Mouse (Mus musculus): ENCODE measurements around the gene Slc2a12.

Slc2a12 gene

DNA sequence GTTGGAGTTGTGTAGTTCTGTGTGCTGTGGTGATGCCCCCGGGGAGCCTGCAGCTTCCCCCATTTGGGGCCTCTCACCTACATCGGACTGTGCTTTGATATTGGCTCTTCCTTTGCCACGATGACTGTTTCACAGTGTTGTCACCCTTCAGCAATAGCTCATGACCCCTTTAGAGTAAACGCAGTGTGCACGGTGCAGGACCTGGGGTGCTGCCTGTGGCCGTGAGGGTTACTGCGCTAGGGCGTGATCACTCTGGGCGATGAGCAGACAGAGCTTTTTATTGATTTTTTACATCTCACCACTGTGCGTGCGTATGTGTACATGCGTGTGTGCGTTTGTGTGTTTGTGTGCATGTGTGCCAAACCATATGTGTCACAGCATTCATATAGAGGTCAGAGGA is 23.7 kb downstream of the Slc2a12 start:
- no peak for DNase-seq

DNA sequence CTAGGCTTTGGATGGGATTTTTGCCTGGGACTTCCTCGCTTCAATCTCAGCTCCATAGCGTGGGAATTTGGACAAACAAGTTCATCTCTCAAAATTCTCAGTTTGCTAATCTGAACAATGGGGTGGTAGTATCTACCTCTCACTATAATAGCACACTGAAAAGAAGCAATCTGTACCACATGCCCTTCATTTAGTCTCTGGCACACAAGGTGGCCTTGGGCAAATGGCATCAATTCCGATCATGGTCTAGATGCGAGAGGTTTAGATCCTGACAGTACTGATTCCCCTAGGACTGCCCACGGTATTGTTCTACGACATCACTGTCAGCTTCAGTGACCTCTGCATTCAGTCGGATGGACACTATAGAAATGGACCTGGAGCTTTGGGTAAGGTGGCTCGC is 29.4 kb downstream of the Slc2a12 start:
- DNase-seq, result no peak

- no peak for DNase-seq
These were observed 31.2 kb downstream of the Slc2a12 start for GRCm38 (mm10) chr10:22675848-22676630.

DNA sequence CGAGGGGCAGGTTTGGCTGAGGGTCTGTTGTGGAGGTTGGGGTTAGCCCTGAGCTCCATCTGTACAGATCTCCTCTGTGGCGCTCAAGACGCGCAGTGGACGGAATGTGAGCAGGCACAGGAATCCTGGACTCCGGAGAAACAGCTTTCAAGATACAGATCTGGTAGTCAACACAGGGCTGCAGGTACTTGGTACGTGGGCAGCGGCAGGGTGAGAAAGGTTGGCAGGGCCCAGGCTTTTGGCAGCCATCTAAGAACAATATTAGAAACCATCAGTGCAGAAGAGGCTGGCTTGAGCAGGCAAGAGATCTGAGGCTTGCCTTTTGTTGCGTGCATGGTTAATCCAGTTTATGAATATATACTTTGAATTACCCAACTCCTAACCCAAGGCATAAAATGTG is 51.4 kb downstream of the Slc2a12 start:
- no peak for DNase-seq

DNA sequence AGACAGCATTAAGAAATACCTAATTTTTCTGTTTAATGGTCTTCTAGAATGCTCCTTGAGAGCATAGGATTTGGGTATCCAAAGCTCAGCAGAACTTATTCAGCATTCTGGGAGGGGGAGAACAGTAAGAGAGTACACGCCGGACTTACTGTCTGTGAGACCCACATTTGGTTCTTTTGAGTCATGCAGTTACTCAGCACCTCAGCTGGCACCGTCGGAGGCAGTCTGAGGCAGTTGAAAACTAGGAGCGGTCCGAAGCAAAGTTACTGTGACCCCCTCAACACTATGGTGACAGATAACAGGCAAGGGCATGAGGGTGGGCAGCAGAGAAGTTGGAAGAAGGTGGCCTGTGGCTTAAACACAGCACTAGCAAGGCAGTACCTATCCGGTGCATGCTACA is 52.1 kb downstream of the Slc2a12 start:
- DNase-seq, result no peak

- DNase-seq, result no peak
These were observed 53.5 kb downstream of the Slc2a12 start for GRCm38 (mm10) chr10:22698158-22698953.

DNA sequence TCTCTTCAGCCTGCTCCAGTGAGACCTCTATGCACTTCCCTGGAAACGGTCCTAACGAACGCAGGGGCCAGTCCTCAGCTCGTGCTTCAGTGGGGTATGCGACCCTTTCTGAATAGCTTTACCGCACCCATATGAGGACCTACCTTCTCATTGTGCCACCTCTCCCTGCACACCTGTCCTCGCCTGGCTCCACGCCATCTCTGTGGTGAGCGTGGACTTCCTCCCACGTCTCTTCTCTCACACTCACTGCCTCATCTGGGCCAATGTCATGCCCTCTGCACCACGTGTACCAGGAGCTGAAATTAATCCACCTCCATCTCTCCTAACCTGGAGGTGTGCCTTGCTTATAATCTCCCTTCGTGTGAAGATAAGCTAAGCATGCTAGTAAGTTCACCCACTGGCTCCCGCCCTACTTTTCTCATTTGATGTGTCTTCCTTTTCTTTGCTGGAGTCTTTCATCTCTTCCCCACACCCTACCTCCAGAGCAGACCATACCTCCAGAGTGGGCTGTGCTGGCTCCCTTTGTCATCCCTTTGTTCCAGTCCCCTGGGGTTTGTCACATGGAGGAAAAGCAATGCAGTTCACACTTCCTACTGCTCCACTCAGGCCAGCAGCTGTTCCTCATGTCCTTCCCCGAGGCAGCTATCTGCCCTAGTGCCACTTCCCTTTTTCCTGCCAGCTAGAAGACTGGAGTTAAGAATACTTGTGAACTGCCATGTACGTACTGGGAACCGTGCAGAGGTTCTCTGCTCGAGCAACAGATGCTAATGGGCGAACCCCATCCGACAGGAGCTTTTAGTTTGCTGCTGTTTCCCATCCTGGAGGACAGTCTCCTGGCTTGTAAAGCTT is 54.9 kb downstream of the Slc2a12 start:
- no peak for DNase-seq

GRCm38 (mm10) chr10:22700773-22701172 is 56.0 kb downstream of the Slc2a12 start:
- DNase-seq, result no peak

- DNase-seq, result peak; percentile 61
These were observed 56.9 kb downstream of the Slc2a12 start for GRCm38 (mm10) chr10:22701485-22702315.

DNA sequence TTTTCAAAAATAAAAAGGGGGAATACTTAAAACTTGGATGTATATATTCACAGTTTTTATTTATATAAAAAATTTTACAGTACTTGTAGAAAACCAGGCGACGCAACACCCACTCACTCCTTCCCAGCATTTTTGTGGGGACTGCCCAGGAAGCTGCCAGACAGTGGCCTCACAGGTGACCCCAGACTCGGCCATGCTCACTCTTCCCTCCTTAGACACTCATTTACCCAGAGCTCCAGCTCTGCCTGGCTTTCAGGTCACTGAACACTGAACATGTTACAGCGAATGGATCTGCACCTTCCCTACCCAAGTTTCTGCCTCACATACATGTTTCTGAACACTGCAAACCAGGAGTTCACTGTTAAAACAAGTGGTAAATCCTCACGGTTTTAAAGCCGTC is 59.0 kb downstream of the Slc2a12 start:
- no peak for DNase-seq

- no peak for DNase-seq
These were observed 63.5 kb downstream of the Slc2a12 start for GRCm38 (mm10) chr10:22708190-22708843.

DNA sequence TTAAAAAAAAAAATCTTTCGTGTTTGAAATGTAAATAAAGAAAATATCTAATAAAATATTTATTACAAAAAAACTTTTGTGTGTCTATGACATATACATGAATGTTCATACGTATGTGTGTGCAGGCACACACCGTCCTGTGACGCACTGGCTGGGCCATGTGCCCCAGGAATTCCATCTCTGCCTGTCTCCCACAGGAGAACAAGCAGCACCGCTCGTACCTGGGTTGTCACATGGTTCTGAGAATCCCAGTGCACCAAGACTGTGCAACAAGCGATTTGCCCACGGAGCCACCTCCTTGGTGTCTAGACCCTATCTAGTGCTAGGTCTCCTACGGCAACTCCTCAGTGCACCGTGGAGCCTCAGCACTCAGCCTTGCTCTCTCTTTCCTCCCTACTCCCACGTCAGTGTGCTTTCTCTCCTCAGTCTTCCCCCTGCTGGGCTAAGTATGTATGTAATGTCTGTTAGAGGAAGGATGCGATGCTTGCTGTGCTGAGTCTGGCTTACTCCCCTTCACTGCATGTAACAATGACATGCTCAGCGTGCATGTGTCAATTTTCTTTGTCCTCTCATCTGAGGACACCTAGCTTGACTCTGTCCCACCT is 65.5 kb downstream of the Slc2a12 start:
- DNase-seq, result no peak

DNA sequence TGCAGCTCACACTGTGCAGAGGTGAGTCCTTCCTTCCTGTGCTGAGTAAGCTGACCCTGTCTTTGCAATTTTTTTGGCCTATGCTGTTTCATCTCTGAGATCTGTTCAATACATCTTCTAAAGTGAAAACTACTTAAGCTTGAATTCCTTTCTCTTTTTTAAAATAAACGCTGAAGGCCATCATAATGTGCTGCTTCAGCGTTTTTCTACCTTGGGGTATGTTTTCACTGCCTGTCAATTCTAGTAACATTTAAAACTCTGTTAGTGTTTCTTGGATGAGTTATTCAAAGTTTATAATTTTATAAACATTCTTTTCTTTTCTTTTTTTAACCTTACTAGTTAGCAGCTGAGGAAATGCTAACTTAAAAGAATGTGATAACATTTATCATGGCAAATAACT is 68.1 kb downstream of the Slc2a12 start:
- DNase-seq, result no peak

- peak; percentile 51 for DNase-seq
These were observed 69.7 kb downstream of the Slc2a12 start for GRCm38 (mm10) chr10:22714520-22714919.

DNA sequence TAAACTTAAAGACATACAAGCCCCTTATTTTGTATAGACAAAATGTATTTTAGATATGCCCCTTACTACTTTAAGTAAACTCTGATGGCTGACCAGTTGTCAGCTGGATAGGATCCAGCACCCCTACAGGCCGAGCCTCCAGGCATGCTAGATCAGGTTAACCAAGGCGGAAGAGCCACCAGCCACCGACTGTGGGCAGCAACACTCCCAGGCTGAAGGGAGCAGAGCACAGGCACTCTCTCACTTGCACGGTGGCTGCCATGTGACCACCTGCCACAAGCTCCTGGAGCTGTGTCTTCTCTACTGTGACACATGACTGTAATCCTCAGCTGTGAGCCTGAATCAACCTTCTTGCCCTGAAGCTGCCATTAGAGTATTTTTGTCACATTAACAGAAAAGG is 73.7 kb downstream of the Slc2a12 start:
- DNase-seq, result no peak

GRCm38 (mm10) chr10:22720781-22721529 is 76.1 kb downstream of the Slc2a12 start:
- no peak for DNase-seq

GRCm38 (mm10) chr10:22725166-22725565 is 80.4 kb downstream of the Slc2a12 start:
- DNase-seq, result no peak

DNA sequence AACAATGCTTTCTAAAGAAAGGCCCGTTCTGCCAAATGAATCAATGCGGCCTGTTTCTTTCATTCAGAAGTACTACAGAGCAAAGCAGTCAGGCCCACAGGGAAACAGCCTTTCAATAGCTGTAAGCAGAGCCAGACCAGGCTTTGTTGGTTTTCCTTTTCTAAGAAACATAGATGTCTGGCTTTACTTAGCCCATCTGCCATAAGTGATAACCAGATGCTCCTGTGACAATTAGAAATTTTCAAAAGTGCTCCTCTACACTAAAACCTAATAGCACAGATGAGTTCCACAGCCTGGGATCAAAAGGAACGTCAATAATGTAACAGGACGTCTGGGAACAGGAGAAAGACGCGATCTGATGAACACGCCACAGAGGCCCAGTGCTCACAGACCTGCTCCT is 81.5 kb downstream of the Slc2a12 start:
- no peak for DNase-seq

DNA sequence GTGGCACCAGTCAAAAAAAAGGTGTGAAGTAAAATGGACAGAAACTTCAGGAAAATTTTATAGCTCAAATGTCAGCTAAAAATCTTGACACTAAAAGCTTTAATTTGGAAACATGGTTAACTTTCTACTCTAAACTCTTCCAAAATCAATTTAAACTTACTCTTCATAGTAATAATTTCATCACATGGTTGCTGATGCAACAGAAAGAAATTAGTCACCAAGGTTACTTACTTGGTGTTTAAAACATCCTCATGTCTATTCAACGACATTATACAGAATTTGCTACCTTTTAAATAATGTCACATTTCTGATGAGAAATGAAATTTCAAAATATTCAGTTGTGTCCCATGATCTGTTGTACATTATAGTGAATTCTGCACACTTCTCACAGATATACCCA is 83.4 kb downstream of the Slc2a12 start:
- no peak for DNase-seq

GRCm38 (mm10) chr10:22730266-22730991 is 85.6 kb downstream of the Slc2a12 start:
- no peak for DNase-seq
